Mouse (Mus musculus) cortical plate, adult 2 months (tissue): ENCODE data around the gene Spata33. TPM values are rescaled to one million over a fixed set of nuclear protein-coding genes. Genes with fewer than 3 reads are reported as not detected.

ENCODE experiments used
- H3K27ac ChIP-seq: fragments of 200-500 bp; 2 replicates; pipeline ENCODE4 v1.5.1; 2012; ENCODE audit warnings: low read length, control low read depth, inconsistent platforms; ENCODE audit not compliant: insufficient read depth
- H3K4me1 ChIP-seq: fragments of 200-500 bp; 2 replicates; pipeline ENCODE4 v1.6.1; 2011; ENCODE audit warnings: low read length; ENCODE audit not compliant: control insufficient read depth, insufficient read depth
- H3K4me3 ChIP-seq: fragments of 200-500 bp; 2 replicates; pipeline ENCODE4 v1.5.1; 2011; ENCODE audit warnings: mild to moderate bottlenecking, low read length, control low read depth; ENCODE audit not compliant: insufficient read depth
- CTCF ChIP-seq: fragments of 200-500 bp; IDR thresholded peaks from 2 replicates; pipeline ENCODE4 v1.5.1; 2011; ENCODE audit warnings: mild to moderate bottlenecking, control low read depth, low read length; ENCODE audit not compliant: insufficient read depth; ENCODE audit errors: extremely low read depth
- POLR2A ChIP-seq: fragments of 200-500 bp; IDR thresholded peaks from 2 replicates; pipeline ENCODE4 v1.6.1; 2011; ENCODE audit warnings: mild to moderate bottlenecking, low read length, control low read depth; ENCODE audit not compliant: insufficient read depth; ENCODE audit errors: extremely low read depth
- polyA plus RNA-seq: library from polyadenylated mRNA; depleted of rRNA; stranded (reverse); fragments of >200 nt; gene quantifications from 2 replicates; pipeline ENCODE4 v1.2.3, GENCODE M21; 2012

Spata33 gene
- polyA plus RNA-seq, 1 experiment, result 8.4 TPM

DNA sequence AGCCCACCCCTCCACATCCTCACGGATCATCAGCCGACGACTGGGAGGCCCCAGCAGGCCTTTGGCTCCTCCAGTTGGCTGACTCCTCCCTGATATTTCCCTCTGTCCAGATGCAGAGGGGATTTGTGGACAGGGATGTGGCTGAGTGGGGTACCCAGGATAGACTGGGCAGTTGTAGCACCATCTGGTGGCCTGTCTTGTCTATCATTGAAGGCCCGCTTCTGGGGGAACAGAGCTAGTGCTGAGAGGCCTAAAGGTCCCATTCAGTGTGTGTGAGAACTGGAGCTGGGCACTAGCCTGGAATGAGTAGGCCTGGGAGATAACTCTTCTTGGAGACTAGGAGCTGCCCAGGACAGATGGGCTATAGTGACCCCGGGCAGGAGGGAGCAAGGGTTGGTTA lies 19.1 kb downstream of the Spata33 start:
- Histone ChIP-seq H3K4me1 (peaks cover 4% of the 10 kb centered on the region), H3K4me3 (no peak overlapping the region), H3K27ac (no peak overlapping the region)
- TF ChIP-seq CTCF, result no peak
- TF ChIP-seq POLR2A, result no peak

DNA sequence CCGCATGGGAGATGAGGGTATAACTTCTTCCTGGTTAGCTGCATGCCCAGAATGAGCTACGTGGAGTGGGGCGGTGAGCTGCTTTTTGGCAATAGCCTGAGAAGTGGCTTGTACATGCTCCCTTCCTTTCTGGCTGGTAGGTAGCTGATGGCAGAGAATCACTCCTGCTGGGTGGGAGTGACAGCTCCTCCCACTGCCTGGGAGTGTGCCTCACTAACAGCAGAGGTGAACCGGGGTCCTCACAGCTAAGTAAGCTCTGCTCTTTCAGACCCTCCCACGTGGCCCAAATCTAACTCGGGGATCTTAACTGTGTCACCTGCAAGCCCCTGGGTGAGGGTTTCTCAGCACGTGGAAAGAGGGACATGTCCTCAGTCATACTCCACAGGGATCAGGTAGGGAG lies 19.9 kb downstream of the Spata33 start:
- Histone ChIP-seq H3K4me1 (peaks cover 4% of the 10 kb centered on the region), H3K4me3 (no peak overlapping the region), H3K27ac (peak overlapping the region; percentile 51; the same call in 1 of the 2 replicates)
- TF ChIP-seq CTCF, result no peak
- no peak; the same call in 1 of the 2 replicates for TF ChIP-seq POLR2A

DNA sequence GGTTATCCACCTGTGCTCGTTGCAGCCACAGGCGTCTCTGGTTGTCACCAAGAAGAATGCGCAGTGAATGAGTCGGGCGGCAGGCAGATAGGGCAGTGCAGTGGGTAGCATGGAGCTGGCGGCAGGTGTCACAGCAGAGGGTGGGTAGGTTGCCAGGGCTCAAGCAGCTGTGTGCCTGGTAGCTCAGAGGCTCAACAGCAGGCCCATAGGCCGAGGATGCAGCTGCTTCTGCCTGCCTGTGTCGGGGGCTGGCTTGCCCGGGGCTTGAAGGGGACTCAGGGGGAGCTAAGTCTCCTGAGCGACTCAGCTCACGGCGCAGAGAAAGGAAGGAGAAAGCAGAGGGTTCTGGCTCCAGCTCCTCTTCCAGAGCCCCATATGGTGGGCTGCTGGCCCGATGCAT lies 20.7 kb downstream of the Spata33 start:
- TF ChIP-seq POLR2A, result peak; percentile 57; the same call in 1 of the 2 replicates
- no peak for TF ChIP-seq CTCF
- Histone ChIP-seq H3K4me3 (peak overlapping the region; percentile 89; the same call in 1 of the 2 replicates), H3K27ac (peak overlapping the region; percentile 51; the same call in 1 of the 2 replicates), H3K4me1 (peaks cover 2% of the 10 kb centered on the region)

DNA sequence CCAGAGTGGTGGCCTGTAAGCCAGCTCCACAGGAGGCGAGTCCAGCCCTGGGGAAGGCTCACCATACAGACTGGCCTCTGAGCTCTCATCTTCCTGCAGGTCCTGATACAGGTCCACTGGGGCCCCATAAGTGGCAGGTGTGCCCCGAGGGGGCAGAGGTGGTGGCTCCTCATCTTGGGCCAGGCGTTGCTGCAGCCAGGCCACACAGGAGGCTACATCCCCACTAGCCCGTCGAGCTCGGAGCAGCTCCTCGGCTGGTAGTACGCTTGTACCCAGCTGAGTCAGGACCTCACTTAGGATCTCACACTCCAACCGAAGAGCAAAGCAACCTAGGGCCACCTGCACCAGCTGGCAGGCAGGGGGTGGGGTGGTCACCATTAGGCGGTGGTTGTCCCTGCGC lies 21.1 kb downstream of the Spata33 start:
- peak overlapping the region; percentile 89 for H3K4me3 ChIP-seq
- TF ChIP-seq CTCF (no peak), POLR2A (no peak)
- peaks cover 2% of the 10 kb centered on the region for H3K4me1 ChIP-seq
- peak overlapping the region; percentile 22 for H3K27ac ChIP-seq

DNA sequence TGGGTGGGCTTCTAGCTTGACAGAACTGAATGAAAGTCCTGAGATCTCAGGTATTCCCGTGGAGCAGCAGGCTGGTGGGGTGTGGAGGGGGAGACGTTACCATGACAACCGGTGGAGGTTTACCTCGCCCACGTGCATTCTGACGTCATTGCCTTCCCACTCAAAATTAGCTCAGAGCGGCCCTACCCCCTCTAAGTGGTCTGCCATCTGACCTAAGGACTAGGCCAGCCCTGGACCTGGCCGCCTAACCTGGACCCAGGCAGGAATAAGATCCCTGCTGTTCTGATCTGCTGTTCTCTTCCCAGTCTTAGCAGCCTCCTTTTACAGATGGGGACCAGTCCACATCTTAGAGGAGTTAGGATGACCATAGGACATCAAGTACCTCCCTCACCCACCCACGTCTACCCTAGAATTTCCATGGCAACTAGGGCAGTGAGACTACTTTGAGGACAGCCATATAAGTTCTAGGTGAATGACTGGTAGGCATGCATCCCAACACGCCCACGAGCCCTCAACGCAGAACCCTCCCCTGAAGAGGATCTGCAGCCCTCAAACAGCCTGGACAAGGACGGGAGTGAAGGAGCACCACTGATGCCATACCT lies 22.4 kb downstream of the Spata33 start:
- Histone ChIP-seq H3K4me3 (peak overlapping the region; percentile 89), H3K27ac (peak overlapping the region; percentile 76), H3K4me1 (peaks cover 2% of the 10 kb centered on the region)
- TF ChIP-seq POLR2A (peak; percentile 87), CTCF (no peak)

DNA sequence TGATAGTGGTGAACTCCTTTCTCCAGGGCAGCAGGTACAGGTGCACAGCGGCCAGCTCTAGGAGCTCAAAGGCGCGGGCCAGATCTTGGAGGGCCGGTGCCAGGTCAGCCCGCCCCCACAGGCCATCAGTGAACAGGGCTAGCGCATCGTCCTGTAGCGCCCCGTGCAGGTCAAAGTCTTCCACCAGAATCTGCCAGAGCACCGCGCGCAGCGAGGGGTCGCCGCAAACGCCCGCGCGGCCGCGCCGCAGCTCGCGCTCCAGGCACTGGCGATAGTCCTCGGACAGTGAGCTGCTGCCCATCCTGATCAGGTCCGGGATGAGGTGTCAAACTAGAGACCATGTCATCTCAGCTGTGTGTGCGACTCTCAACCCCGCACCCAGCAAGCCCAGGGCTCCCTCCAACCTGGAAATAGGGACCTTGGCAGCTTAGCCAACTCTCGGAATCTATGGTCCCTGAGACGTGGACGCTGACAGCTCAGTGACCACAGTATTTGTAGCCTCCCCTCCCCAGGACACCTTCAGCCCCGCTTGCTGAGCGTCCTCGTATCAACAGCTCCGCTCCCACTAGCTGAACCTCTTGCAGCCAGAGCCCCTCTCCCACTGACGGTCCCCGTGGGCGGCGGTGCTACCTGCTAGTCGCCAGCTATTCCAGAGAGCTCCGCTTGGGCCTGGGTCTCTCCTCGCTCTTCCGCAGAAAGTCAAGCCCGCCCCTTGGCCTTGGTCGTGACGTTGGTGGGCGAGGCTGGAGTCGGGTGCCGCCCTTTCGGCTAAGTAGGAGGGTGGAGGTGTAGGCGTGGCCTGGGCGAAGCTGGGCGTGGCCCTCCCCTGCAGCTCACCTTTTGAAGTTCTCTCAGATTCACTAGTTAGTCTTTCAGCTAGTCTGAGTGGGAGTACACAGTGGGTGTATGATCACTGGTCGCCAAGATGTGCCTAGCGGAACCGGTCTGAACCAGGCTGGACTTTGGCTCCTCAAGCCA lies 23.2 kb downstream of the Spata33 start, which contains the start of gene Spata2l:
TSS of gene Spata2l (minus strand) at position 714 of the 978 bp plus-strand sequence.
- Histone ChIP-seq H3K27ac (peak within 1 kb of the TSS; percentile 76), H3K4me3 (peak within 1 kb of the TSS; percentile 89), H3K4me1 (peaks cover 2% of the 10 kb centered on the region)
- TF ChIP-seq POLR2A (peak; percentile 74; the same call in 1 of the 2 replicates), CTCF (no peak)

DNA sequence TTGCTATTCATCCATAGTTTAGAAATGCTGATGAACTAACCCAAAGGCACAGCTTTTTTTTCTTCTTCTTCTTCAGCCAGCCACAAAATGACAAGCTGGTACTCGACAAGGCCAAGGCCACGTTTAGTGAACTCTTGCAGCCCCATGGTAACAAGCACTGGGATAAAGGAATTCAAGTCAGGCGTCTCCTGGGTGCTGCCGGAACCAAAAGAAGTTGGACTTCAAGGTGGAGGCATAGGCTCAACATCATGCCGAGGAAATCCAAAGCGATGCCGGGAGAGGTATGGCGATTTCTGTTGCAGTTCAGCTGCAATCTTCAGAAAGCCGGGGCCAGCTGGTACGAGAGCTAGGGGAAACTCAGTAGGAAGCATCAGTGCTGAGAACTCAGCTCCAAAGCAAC lies 26.8 kb downstream of the Spata33 start:
- H3K27ac ChIP-seq, result no peak overlapping the region
- TF ChIP-seq CTCF, result no peak
- TF ChIP-seq POLR2A, result no peak
- no peaks in the 10 kb centered on the region for H3K4me1 ChIP-seq
- no peak overlapping the region for H3K4me3 ChIP-seq

DNA sequence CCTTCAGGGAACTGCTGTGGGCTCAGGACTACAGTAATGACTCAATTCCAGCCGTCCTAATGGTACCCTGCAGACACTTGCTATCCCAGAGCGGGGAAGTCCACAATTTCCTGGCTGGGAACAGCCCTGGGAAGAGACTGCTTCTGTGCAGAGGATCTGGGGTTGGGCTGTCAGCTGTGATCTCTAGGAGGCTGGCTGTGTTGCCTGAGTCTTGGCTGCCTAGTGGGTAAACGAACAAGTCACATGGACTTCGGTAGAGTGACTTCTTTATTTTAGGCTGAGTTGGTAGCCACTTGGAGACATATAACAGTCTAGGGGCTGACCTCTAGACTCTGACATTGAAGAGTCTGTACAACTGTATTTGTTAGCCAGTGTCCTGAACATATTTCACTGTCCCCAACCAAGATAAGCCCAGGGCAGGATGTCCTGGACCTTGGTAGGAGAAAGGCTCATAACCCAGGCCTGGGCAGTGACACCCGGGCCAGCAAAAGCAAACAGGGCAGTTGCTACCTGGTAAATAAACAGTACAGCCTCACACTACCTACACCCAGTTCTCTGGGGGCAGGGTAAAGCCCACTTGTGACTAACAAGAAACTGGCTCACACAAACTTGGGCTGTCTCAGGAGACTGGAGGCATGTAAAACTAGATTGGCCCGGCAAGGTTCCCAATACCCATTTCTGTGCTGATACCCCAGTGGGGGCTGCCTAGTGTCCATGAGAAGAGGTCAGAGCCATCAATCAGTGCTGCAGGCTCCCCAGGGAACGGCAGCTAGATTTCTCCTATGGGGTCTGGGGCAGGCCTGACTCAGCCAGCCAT lies 29.7 kb downstream of the Spata33 start:
- Histone ChIP-seq H3K4me1 (no peaks in the 10 kb centered on the region), H3K4me3 (no peak overlapping the region), H3K27ac (no peak overlapping the region)
- no peak for TF ChIP-seq POLR2A
- TF ChIP-seq CTCF, result no peak

DNA sequence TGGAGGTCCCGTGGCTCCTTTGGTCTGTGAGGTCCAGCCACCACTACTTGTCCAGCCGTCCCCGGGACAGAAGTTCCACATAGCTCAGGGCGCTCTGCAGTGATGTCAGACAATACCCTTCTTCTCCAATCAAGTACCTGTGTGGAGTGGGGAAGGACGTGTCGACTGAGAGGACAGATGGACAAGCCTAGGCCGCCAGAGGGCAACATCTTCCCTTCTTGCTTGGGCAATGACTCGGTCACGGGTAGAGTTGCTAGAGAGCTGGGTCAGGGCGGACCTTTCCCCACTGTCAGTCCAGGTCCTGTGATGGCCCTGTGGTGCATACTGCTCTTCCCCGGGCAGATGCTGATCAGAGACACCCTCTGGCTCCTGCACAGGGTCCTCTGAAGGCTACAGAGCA lies 30.4 kb downstream of the Spata33 start:
- no peak overlapping the region for H3K27ac ChIP-seq
- no peak for TF ChIP-seq POLR2A
- no peaks in the 10 kb centered on the region for H3K4me1 ChIP-seq
- H3K4me3 ChIP-seq, result no peak overlapping the region
